Mouse (Mus musculus) liver, embryonic 14.5 days (tissue): Measurements from ENCODE around the gene March2. TPM values are rescaled to one million over a fixed set of nuclear protein-coding genes. Genes with fewer than 3 reads are reported as not detected.

Experiments
- ATAC-seq: fragments of 200-750 bp; cut with Nextera tagmentation; 2 replicates; pipeline ENCODE4 v1.8.0; 2017; ENCODE audit warnings: moderate number of reproducible peaks, mild to moderate bottlenecking, moderate library complexity; ENCODE audit not compliant: insufficient read depth
- DNase-seq, 3 experiments: peaks; one replicate each; pipeline ENCODE4 v3.0.0-alpha.2; 2012 to 2013; ENCODE audit warnings: low read depth in 3 of 3, low spot score in 3 of 3
- H3K27ac ChIP-seq: fragments of 300-500 bp; sonication (generic); 2 replicates; pipeline ENCODE4 v1.5.1; 2014; ENCODE audit warnings: moderate library complexity, mild to moderate bottlenecking, control low read depth, inconsistent platforms
- H3K27me3 ChIP-seq: fragments of 300-500 bp; sonication (generic); 2 replicates; pipeline ENCODE4 v1.6.1; 2014; ENCODE audit warnings: mild to moderate bottlenecking, low read length, moderate library complexity; ENCODE audit not compliant: control insufficient read depth, insufficient read depth
- H3K36me3 ChIP-seq: fragments of 300-500 bp; sonication (generic); replicated peaks from 2 replicates; pipeline ENCODE4 v1.6.1; 2014; ENCODE audit warnings: low read depth; ENCODE audit not compliant: control insufficient read depth, insufficient read depth
- H3K4me1 ChIP-seq, 2 experiments: fragments of 200-500 bp in 1 of 2; fragments of 300-500 bp in 1 of 2; sonication (generic) in 1 of 2; replicated peaks; 2 replicates each; pipeline ENCODE4 v1.6.1; 2012 to 2014; ENCODE audit warnings: antibody characterized with exemption in 1 of 2, inconsistent platforms in 1 of 2, low read length in 1 of 2; ENCODE audit not compliant: control insufficient read depth in 2 of 2, insufficient read depth in 2 of 2
- H3K4me2 ChIP-seq: fragments of 300-500 bp; sonication (generic); 2 replicates; pipeline ENCODE4 v1.6.1; 2014; ENCODE audit warnings: low read depth, mild to moderate bottlenecking, control low read depth, moderate library complexity
- H3K4me3 ChIP-seq, 2 experiments: fragments of 200-500 bp in 1 of 2; fragments of 300-500 bp in 1 of 2; sonication (generic) in 1 of 2; 2 replicates each; pipeline ENCODE4 v1.5.1; 2012 to 2014; ENCODE audit warnings: low read depth in 2 of 2, low read length in 2 of 2, mild to moderate bottlenecking in 2 of 2, control low read depth in 1 of 2, inconsistent platforms in 1 of 2, moderate library complexity in 1 of 2; ENCODE audit not compliant: insufficient read depth in 1 of 2
- H3K9ac ChIP-seq: fragments of 300-500 bp; sonication (generic); replicated peaks from 2 replicates; pipeline ENCODE4 v1.6.1; 2014; ENCODE audit warnings: mild to moderate bottlenecking, control low read depth, moderate library complexity
- H3K9me3 ChIP-seq: fragments of 300-500 bp; sonication (generic); 2 replicates; pipeline ENCODE4 v1.6.1; 2016; ENCODE audit warnings: low read length, mixed read lengths; ENCODE audit not compliant: control insufficient read depth
- CTCF ChIP-seq: IDR thresholded peaks from 2 replicates; pipeline ENCODE4 v1.5.1; 2016; ENCODE audit warnings: antibody characterized with exemption, low read depth, control low read depth
- EP300 ChIP-seq: IDR thresholded peaks from 2 replicates; pipeline ENCODE4 v1.6.1; 2016; ENCODE audit warnings: antibody characterized with exemption, low read depth
- WGBS: fragments of 180-500 bp; shearing (Covaris S2); extraction: QIAGEN DNeasy Blood & Tissue Kit; methylation state at CpG from one replicate; pipeline ENCODE4 v1.1.7; 2014; ENCODE audit not compliant: insufficient replicate concordance; 5-methylcytosine and 5-hydroxymethylcytosine counted together
- polyA plus RNA-seq, 2 experiments: library from polyadenylated mRNA; depleted of rRNA in 1 of 2; stranded (reverse) in 1 of 2; unstranded in 1 of 2; fragments of >200 nt; fragmentation: Nextera tagmentation in 1 of 2; extraction: Ambion mirVana in 1 of 2; gene quantifications; 2 replicates each; pipeline versions ENCODE4 v1.2.1 to v1.2.3; 2012 to 2014

March2 gene
- polyA plus RNA-seq, 2 experiments = 162 to 235 TPM

DNA sequence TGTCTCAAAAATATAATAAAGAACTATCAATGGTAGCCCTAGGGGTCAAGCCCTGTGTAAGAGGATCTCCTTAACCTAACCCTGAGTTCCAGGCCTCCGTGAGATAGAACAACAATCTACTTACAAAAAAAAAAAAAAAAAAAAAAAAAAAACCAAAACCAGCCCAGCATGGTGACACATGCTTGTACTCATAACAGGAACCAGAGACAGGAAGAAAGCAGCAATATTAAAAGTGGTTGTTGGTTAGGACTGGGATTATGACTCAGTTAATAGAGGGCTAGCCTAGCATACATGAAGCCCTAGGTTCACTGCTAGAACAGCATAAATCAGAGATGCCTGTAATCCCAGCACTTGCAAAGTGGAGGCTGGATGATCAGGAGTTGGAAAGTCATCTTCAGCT is 16.3 kb downstream of the March2 start:
- Histone ChIP-seq H3K4me2 (no peak overlapping the region), H3K9me3 (no peaks in the 10 kb centered on the region), H3K36me3 (peaks cover 94% of the 10 kb centered on the region), H3K9ac (no peak overlapping the region), H3K27ac (no peak overlapping the region), H3K4me1 (no peaks in the 10 kb centered on the region), H3K4me3 (no peak overlapping the region), H3K27me3 (no peaks in the 10 kb centered on the region)
- no peak for TF ChIP-seq EP300
- no peak for DNase-seq
- ATAC-seq = no peak
- WGBS = 90% methylated on average over 1 of the region's 1 CpGs

DNA sequence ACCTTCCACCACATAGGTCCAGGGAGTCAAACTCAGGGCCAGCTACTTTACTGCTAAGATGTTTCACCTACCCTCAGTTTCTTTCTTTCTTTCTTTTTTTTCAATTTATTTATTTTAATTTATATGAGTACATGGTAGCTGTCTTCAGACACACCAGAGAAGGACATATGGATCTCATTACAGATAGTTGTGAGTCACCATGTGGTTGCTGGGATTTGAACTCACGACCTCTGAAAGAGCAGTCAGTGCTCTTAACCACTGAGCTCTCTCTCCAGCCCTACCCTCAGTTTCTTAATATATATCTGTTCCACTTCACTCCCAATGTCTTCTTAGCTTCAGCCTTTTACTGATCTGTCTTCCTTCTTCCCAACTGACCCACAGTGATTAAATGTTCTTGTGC is 23.0 kb downstream of the March2 start:
- Histone ChIP-seq H3K4me1 (no peaks in the 10 kb centered on the region), H3K4me2 (no peak overlapping the region), H3K9me3 (no peaks in the 10 kb centered on the region), H3K36me3 (peaks cover 100% of the 10 kb centered on the region), H3K27me3 (no peaks in the 10 kb centered on the region), H3K9ac (no peak overlapping the region), H3K4me3 (no peak overlapping the region), H3K27ac (no peak overlapping the region)
- 87% methylated on average over 1 of the region's 1 CpGs for WGBS
- DNase-seq (no peak), ATAC-seq (no peak)
- TF ChIP-seq EP300 = no peak
- no peak for TF ChIP-seq CTCF

DNA sequence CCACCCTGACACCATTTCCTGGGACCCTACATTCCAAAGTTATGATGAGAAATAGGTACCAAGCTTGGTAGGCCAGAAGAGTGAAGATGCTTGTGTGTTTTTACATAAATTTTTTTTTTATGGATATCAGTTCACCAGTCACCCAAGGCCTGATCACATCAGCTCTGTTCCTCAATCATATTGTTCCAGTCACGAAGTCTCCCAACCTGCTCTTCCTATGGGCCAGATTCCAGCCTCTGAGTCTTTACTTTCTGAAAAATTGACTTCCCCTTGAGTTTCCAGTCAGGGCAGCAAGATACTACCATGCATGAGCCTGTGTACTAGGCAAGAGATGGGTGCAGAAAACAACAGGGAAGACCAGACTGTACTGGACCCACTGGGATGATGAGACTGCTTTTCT is 31.7 kb downstream of the March2 start, which contains the start of gene Hnrnpm:
Hnrnpm (minus strand) TSS at position 101 of the 400 bp plus-strand sequence.
- H3K4me1 ChIP-seq = peaks cover 21 to 25% of the 10 kb centered on the region in 2 experiments
- H3K27me3 ChIP-seq = no peaks in the 10 kb centered on the region
- 79% methylated on average over 1 of the region's 1 CpGs for WGBS
- DNase-seq (no peak), ATAC-seq (no peak)
- H3K36me3 ChIP-seq = peaks cover 59% of the 10 kb centered on the region
- H3K4me2 ChIP-seq = peak within 1 kb of the TSS; percentile 79
- no peaks in the 10 kb centered on the region for H3K9me3 ChIP-seq
- H3K9ac ChIP-seq = peak within 1 kb of the TSS; percentile 46
- peak within 1 kb of the TSS; percentile 44 for H3K27ac ChIP-seq
- H3K4me3 ChIP-seq = peak within 1 kb of the TSS in 1 of 2 experiments; percentile 91; a peak in 2 of 4 replicates
- TF ChIP-seq CTCF (no peak), EP300 (no peak)

DNA sequence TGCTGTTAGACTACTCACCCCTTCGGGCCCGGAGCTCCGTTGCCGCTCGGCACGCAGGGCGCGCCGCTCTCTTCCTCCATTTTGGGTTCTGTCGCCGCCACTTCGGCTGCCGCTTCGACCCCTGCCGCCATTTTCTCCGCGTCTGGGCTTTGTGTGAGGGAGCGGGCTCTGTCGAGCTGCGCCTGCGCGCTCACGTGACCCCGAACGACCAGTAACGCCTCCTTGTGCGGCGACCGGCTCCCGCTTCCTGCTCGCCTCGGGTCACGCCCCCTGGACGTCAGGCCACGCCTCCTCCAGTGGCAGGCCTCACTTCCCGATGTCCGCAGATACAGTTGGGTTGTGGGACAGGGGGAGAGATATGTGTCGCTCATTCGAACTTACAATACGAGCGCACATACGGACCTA is 33.2 kb downstream of the March2 start:
- Histone ChIP-seq H3K36me3 (peaks cover 47% of the 10 kb centered on the region), H3K27ac (peak overlapping the region; percentile 78), H3K27me3 (no peaks in the 10 kb centered on the region), H3K9ac (peak overlapping the region; percentile 90), H3K4me2 (peak overlapping the region; percentile 79), H3K4me3 (peak overlapping the region; percentile 82 to 91), H3K9me3 (no peaks in the 10 kb centered on the region), H3K4me1 (peaks cover 21 to 31% of the 10 kb centered on the region in 2 experiments)
- TF ChIP-seq EP300 = no peak
- TF ChIP-seq CTCF = peak; percentile 43
- peak; percentile 90 to 93 (median 90) for DNase-seq
- ATAC-seq = peak; percentile 95
- WGBS = under 1% methylated on average over 42 of the region's 42 CpGs

DNA sequence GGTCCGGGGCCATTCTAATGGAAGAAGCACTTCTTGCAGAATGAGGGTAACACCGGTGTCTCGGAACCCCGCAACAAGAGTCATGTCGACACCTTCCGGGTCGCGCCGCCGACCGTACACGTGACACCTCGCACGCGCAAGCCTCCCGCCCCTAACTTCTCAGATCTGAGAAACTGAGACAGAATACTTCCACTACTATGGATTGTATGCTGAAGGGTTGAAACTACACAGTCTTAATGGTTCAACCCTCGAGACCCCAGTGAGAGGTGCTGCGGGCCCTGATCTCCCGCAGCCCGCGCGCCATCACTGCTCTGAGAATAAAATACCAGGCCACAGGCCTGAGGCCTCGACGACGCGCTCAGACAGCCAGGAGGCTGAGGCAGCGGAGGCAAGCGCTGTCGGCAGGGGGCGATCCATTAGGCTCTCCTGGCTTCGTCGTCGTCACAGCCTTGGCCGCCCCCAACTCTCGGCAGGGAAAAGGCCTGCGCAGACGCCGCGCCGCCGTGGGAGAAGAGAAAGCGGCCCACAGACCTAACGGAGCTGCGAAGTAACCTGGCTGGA is 33.7 kb downstream of the March2 start:
- under 1% methylated on average over 44 of the region's 44 CpGs for WGBS
- H3K9me3 ChIP-seq = no peaks in the 10 kb centered on the region
- peak; percentile 72 for ATAC-seq
- H3K4me2 ChIP-seq = peak overlapping the region; percentile 79
- H3K36me3 ChIP-seq = peaks cover 43% of the 10 kb centered on the region
- peak overlapping the region; percentile 82 to 91 for H3K4me3 ChIP-seq
- no peaks in the 10 kb centered on the region for H3K27me3 ChIP-seq
- peak; percentile 77 for TF ChIP-seq CTCF
- TF ChIP-seq EP300 = no peak
- H3K4me1 ChIP-seq = peaks cover 21 to 32% of the 10 kb centered on the region in 2 experiments
- peak; percentile 45 to 50 (median 48) for DNase-seq
- peak overlapping the region; percentile 78 for H3K27ac ChIP-seq
- peak overlapping the region; percentile 90 for H3K9ac ChIP-seq
